8 mouse cellular contexts compared by ENCODE assay signal in the genomic region with DNA sequence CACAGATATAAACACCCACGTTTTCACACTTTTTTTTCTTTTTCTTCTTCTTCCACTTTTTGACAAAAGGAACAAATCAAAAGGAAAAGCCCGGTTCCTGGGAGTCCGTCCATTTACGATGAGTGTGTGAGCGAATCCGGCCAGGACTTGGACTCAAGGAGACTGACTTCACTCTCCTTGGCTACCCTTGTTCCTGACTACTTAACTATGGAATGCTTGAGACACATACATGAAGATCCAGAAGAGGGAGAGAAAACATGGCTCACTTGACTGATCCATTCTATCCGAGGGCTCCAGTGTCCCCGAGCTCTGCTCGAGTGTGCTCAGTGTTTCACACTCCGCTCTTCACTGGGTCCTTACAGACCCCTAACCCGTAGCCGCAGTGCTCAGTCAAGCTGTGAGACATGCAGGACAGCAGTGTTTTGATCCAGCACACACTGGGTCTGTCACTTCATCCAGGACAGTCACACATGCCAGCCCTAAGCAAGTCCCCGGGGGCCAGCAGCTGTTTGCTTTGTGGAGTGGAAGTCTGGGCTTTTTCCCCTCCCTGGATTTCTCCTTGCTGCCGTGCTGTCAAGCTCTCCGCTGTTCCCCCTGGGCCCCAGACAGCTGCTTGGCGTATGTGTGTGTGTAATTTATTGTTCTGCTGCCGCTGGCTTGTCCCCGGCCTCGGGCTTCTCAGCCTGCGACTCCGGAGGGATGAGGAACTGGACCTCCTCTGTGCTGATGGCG. TPM values are rescaled to one million over a fixed set of nuclear protein-coding genes. Genes with fewer than 3 reads are reported as not detected.
A peak's percentile ranks its signal among the peaks of the same experiment; 100 is the strongest.
DNase-seq lines count a peak whose midpoint lies in the region; ATAC-seq and TF ChIP-seq lines count a peak whose summit lies in the region.

No protein-coding gene starts in this region.

- DNase-seq in kidney, adult 2 months = no peak
- peak; percentile 60 for DNase-seq in forebrain, embryonic 11.5 days (ENCODE audit: low spot score)
- DNase-seq in midbrain, embryonic 10.5 days (ENCODE audit: low spot score) = peak; percentile 33
- DNase-seq in liver, embryonic 11.5 days (ENCODE audit: low spot score) = no peak
- no peak for DNase-seq in frontal cortex, postnatal 36 days (ENCODE audit: low spot score in 2 of 2)
- no peak for DNase-seq in spleen, adult 18-20 months

- no peak for TF ChIP-seq POLR2A in kidney, adult 2 months (IDR thresholded peaks at IDR 0.05; ENCODE audit: low read depth, low read length)

- no peak overlapping the region for H3K4me3 ChIP-seq in kidney, embryonic 14.5 days (ENCODE audit: low read length)
- H3K4me3 ChIP-seq in kidney, adult 2 months (ENCODE audit: insufficient read depth, low read depth, low read length) = no peak overlapping the region
- no peak overlapping the region for H3K4me3 ChIP-seq in forebrain, embryonic 11.5 days (ENCODE audit: low read depth, low read length)
- H3K4me3 ChIP-seq in heart, embryonic 16.5 days (ENCODE audit: low read length) = no peak overlapping the region
- no peak overlapping the region for H3K4me3 ChIP-seq in midbrain, embryonic 10.5 days
- no peak overlapping the region for H3K4me3 ChIP-seq in liver, embryonic 11.5 days (ENCODE audit: low read depth, low read length)

- peaks cover 11% of the 10 kb centered on the region; the same call in 1 of the 2 replicates for H3K4me1 ChIP-seq in kidney, embryonic 14.5 days (ENCODE audit: control insufficient read depth, insufficient read depth, low read length)
- peaks cover 5% of the 10 kb centered on the region for H3K4me1 ChIP-seq in kidney, adult 2 months (ENCODE audit: control insufficient read depth, insufficient read depth, low read length)
- H3K4me1 ChIP-seq in forebrain, embryonic 11.5 days (replicated peaks; ENCODE audit: control insufficient read depth, insufficient read depth, low read length) = no peaks in the 10 kb centered on the region; the same call in 1 of the 2 replicates
- H3K4me1 ChIP-seq in heart, embryonic 16.5 days (ENCODE audit: control insufficient read depth, insufficient read depth, low read length) = peaks cover 15% of the 10 kb centered on the region
- peaks cover 9% of the 10 kb centered on the region for H3K4me1 ChIP-seq in midbrain, embryonic 10.5 days
- H3K4me1 ChIP-seq in liver, embryonic 11.5 days (replicated peaks; ENCODE audit: control insufficient read depth, insufficient read depth, low read length) = peaks cover 4% of the 10 kb centered on the region

- WGBS in kidney, embryonic 14.5 days = 34% methylated on average over 22 of the region's 22 CpGs
- 65% methylated on average over 22 of the region's 22 CpGs for WGBS in kidney, adult 2 months
- WGBS in forebrain, embryonic 11.5 days = 67% methylated on average over 22 of the region's 22 CpGs
- WGBS in heart, embryonic 16.5 days = 52% methylated on average over 22 of the region's 22 CpGs
- WGBS in midbrain, embryonic 10.5 days = 62% methylated on average over 22 of the region's 22 CpGs
- 73% methylated on average over 22 of the region's 22 CpGs for WGBS in liver, embryonic 11.5 days

- H3K9ac ChIP-seq in kidney, embryonic 14.5 days (ENCODE audit: low read depth, low read length) = 0 out of 2 replicates have a peak overlapping the region, but pooled peaks have one; percentile 23
- H3K9ac ChIP-seq in forebrain, embryonic 11.5 days (ENCODE audit: low read length) = no peak overlapping the region
- no peak overlapping the region for H3K9ac ChIP-seq in heart, embryonic 16.5 days (ENCODE audit: low read length)
- H3K9ac ChIP-seq in liver, embryonic 11.5 days (ENCODE audit: low read depth, low read length) = no peak overlapping the region

- no peak for TF ChIP-seq CTCF in kidney, adult 2 months (conservative IDR thresholded peaks at IDR 0.05; ENCODE audit: insufficient read depth, insufficient read length, low read depth, low read length)

- H3K27me3 ChIP-seq in kidney, embryonic 14.5 days (ENCODE audit: control insufficient read depth, insufficient read depth, low read length) = no peaks in the 10 kb centered on the region
- H3K27me3 ChIP-seq in kidney, adult 2 months (replicated peaks; ENCODE audit: control insufficient read depth, insufficient read depth, low read length) = no peaks in the 10 kb centered on the region
- no peaks in the 10 kb centered on the region for H3K27me3 ChIP-seq in forebrain, embryonic 11.5 days (ENCODE audit: control insufficient read depth, insufficient read depth, low read length)
- H3K27me3 ChIP-seq in heart, embryonic 16.5 days (ENCODE audit: control insufficient read depth, insufficient read depth, low read length) = no peaks in the 10 kb centered on the region
- no peaks in the 10 kb centered on the region for H3K27me3 ChIP-seq in midbrain, embryonic 10.5 days (ENCODE audit: low read depth, poor library complexity, severe bottlenecking)
- no peaks in the 10 kb centered on the region for H3K27me3 ChIP-seq in liver, embryonic 11.5 days (replicated peaks; ENCODE audit: control insufficient read depth, insufficient read depth, low read length)

- peaks cover 4% of the 10 kb centered on the region; the same call in 1 of the 2 replicates for H3K9me3 ChIP-seq in kidney, embryonic 14.5 days (ENCODE audit: control insufficient read depth, low read length)
- peaks cover 3% of the 10 kb centered on the region; the same call in 1 of the 2 replicates for H3K9me3 ChIP-seq in forebrain, embryonic 11.5 days (ENCODE audit: control insufficient read depth, low read length)
- peaks cover 3% of the 10 kb centered on the region; the same call in 1 of the 2 replicates for H3K9me3 ChIP-seq in heart, embryonic 16.5 days (replicated peaks; ENCODE audit: control insufficient read depth, low read length)
- H3K9me3 ChIP-seq in midbrain, embryonic 10.5 days (replicated peaks) = no peaks in the 10 kb centered on the region; the same call in 1 of the 2 replicates
- H3K9me3 ChIP-seq in liver, embryonic 11.5 days (ENCODE audit: control insufficient read depth, low read length) = peaks cover 3% of the 10 kb centered on the region

- H3K4me2 ChIP-seq in kidney, embryonic 14.5 days (replicated peaks; ENCODE audit: low read depth, low read length) = peak overlapping the region; percentile 32; the same call in 1 of the 2 replicates
- no peak overlapping the region for H3K4me2 ChIP-seq in forebrain, embryonic 11.5 days (ENCODE audit: low read depth, low read length, severe bottlenecking)
- no peak overlapping the region for H3K4me2 ChIP-seq in heart, embryonic 16.5 days (ENCODE audit: low read depth, low read length)
- H3K4me2 ChIP-seq in liver, embryonic 11.5 days = no peak overlapping the region

- ATAC-seq in kidney, embryonic 14.5 days (ENCODE audit: low FRiP score, low TSS enrichment) = peak; percentile 68; the same call in 1 of the 2 replicates
- ATAC-seq in forebrain, embryonic 11.5 days (replicated peaks; ENCODE audit: low FRiP score) = peak; percentile 39
- no peak for ATAC-seq in heart, embryonic 16.5 days (replicated peaks; ENCODE audit: extremely low read depth, insufficient read depth, low FRiP score)
- ATAC-seq in liver, embryonic 11.5 days (replicated peaks; ENCODE audit: low FRiP score) = no peak

- peaks cover 22% of the 10 kb centered on the region for H3K36me3 ChIP-seq in kidney, embryonic 14.5 days (ENCODE audit: control insufficient read depth, insufficient read depth, low read length)
- peaks cover 8% of the 10 kb centered on the region for H3K36me3 ChIP-seq in kidney, adult 2 months (ENCODE audit: control insufficient read depth, insufficient read depth, low read length)
- H3K36me3 ChIP-seq in forebrain, embryonic 11.5 days (ENCODE audit: control insufficient read depth, insufficient read depth, low read length) = peaks cover 12% of the 10 kb centered on the region
- peaks cover 39% of the 10 kb centered on the region for H3K36me3 ChIP-seq in heart, embryonic 16.5 days (ENCODE audit: control insufficient read depth, insufficient read depth)
- peaks cover 57% of the 10 kb centered on the region for H3K36me3 ChIP-seq in midbrain, embryonic 10.5 days
- H3K36me3 ChIP-seq in liver, embryonic 11.5 days (ENCODE audit: control insufficient read depth, insufficient read depth, low read length) = peaks cover 29% of the 10 kb centered on the region

- peak overlapping the region; percentile 71; the same call in 1 of the 2 replicates for H3K27ac ChIP-seq in kidney, embryonic 14.5 days (ENCODE audit: low read depth, low read length)
- no peak overlapping the region for H3K27ac ChIP-seq in kidney, adult 2 months (ENCODE audit: insufficient read depth, low read depth, low read length)
- H3K27ac ChIP-seq in forebrain, embryonic 11.5 days (ENCODE audit: low read depth, low read length) = 0 out of 2 replicates have a peak overlapping the region, but pooled peaks have one; percentile 3
- peak overlapping the region; percentile 5 for H3K27ac ChIP-seq in heart, embryonic 16.5 days (ENCODE audit: low read length)
- peak overlapping the region; percentile 57; the same call in 1 of the 2 replicates for H3K27ac ChIP-seq in midbrain, embryonic 10.5 days (replicated peaks)
- H3K27ac ChIP-seq in liver, embryonic 11.5 days (ENCODE audit: low read depth, low read length) = no peak overlapping the region

RNA-seq across cellular contexts. Expression of gene Ccdc32, which starts 10.6 kb away (rescaled TPM):
- 19.9 and 22.0 TPM in 2 replicates for polyA plus RNA-seq in kidney, embryonic 14.5 days (2014; fragmentation: Nextera tagmentation; extraction: Ambion mirVana)
- 9.5 and 11.9 TPM in 2 replicates for polyA plus RNA-seq in kidney, adult 2 months (2012; rRNA removed)
- 22.1 and 24.0 TPM in 2 replicates for polyA plus RNA-seq in forebrain, embryonic 11.5 days (2014; fragmentation: Nextera tagmentation; extraction: Ambion mirVana)
- 18.6 and 19.6 TPM in 2 replicates for polyA plus RNA-seq in heart, embryonic 16.5 days (2015; fragmentation: Nextera tagmentation; extraction: Ambion mirVana)
- polyA plus RNA-seq in midbrain, embryonic 10.5 days (2016; fragmentation: Nextera tagmentation; extraction: Ambion mirVana) = 21.9 and 22.4 TPM in 2 replicates
- 24.8 and 26.5 TPM in 2 replicates for polyA plus RNA-seq in liver, embryonic 11.5 days (2014; fragmentation: Nextera tagmentation; extraction: Ambion mirVana)

RNA-seq across cellular contexts. Expression of gene Rpusd2, which starts 16.0 kb away (rescaled TPM):
- 5.8 and 6.0 TPM in 2 replicates for polyA plus RNA-seq in kidney, embryonic 14.5 days (2014; fragmentation: Nextera tagmentation; extraction: Ambion mirVana)
- 3.6 and 4.0 TPM in 2 replicates for polyA plus RNA-seq in kidney, adult 2 months (2012; rRNA removed)
- polyA plus RNA-seq in forebrain, embryonic 11.5 days (2014; fragmentation: Nextera tagmentation; extraction: Ambion mirVana) = 8.3 and 8.9 TPM in 2 replicates
- polyA plus RNA-seq in heart, embryonic 16.5 days (2015; fragmentation: Nextera tagmentation; extraction: Ambion mirVana) = 3.6 and 5.3 TPM in 2 replicates
- polyA plus RNA-seq in midbrain, embryonic 10.5 days (2016; fragmentation: Nextera tagmentation; extraction: Ambion mirVana) = 7.0 and 7.9 TPM in 2 replicates
- 7.4 and 7.7 TPM in 2 replicates for polyA plus RNA-seq in liver, embryonic 11.5 days (2014; fragmentation: Nextera tagmentation; extraction: Ambion mirVana)

RNA-seq across cellular contexts. Expression of gene Knl1, which starts 28.4 kb away (rescaled TPM):
- polyA plus RNA-seq in kidney, embryonic 14.5 days (2014; fragmentation: Nextera tagmentation; extraction: Ambion mirVana) = 48.3 and 49.1 TPM in 2 replicates
- polyA plus RNA-seq in kidney, adult 2 months (2012; rRNA removed) = 0.03 and 0.05 TPM in 2 replicates
- polyA plus RNA-seq in forebrain, embryonic 11.5 days (2014; fragmentation: Nextera tagmentation; extraction: Ambion mirVana) = 61.0 and 69.4 TPM in 2 replicates
- polyA plus RNA-seq in heart, embryonic 16.5 days (2015; fragmentation: Nextera tagmentation; extraction: Ambion mirVana) = 34.2 and 39.5 TPM in 2 replicates
- 63.9 and 68.4 TPM in 2 replicates for polyA plus RNA-seq in midbrain, embryonic 10.5 days (2016; fragmentation: Nextera tagmentation; extraction: Ambion mirVana)
- 60.7 and 64.8 TPM in 2 replicates for polyA plus RNA-seq in liver, embryonic 11.5 days (2014; fragmentation: Nextera tagmentation; extraction: Ambion mirVana)

Comparison
In these comparisons a context has a peak if more than half of its experiments do, and no peak if none do; other contexts are left out.
1. H3K27ac ChIP-seq: peak in kidney, embryonic 14.5 days (single experiment), forebrain, embryonic 11.5 days (single experiment), heart, embryonic 16.5 days (single experiment) and midbrain, embryonic 10.5 days (single experiment); none in kidney, adult 2 months (single experiment) and liver, embryonic 11.5 days (single experiment).
2. RNA of gene Knl1, which starts 28.4 kb away (polyA plus RNA-seq): 61.0 to 69.4 TPM in forebrain, embryonic 11.5 days, 63.9 to 68.4 TPM in midbrain, embryonic 10.5 days, 60.7 to 64.8 TPM in liver, embryonic 11.5 days, 48.3 to 49.1 TPM in kidney, embryonic 14.5 days and 34.2 to 39.5 TPM in heart, embryonic 16.5 days; 0.03 to 0.05 TPM in kidney, adult 2 months; every median in the first group is over 10 times any median in the second.
3. ATAC-seq: peak in kidney, embryonic 14.5 days (single experiment) and forebrain, embryonic 11.5 days (single experiment); none in heart, embryonic 16.5 days (single experiment) and liver, embryonic 11.5 days (single experiment).
4. DNase-seq: peak in forebrain, embryonic 11.5 days (single experiment) and midbrain, embryonic 10.5 days (single experiment); none in kidney, adult 2 months (single experiment), liver, embryonic 11.5 days (single experiment), frontal cortex, postnatal 36 days (0 of 2) and spleen, adult 18-20 months (0 of 2).